Mouse (Mus musculus) brown adipose tissue, adult 24 weeks (tissue): ENCODE measurements around the gene Drc1. TPM values are rescaled to one million over a fixed set of nuclear protein-coding genes. Genes with fewer than 3 reads are reported as not detected.

Source experiments
- polyA plus RNA-seq: library from polyadenylated mRNA; stranded (reverse); fragments of >200 nt; gene quantifications from 2 replicates; pipeline ENCODE4 v1.2.4, GENCODE M21; 2012; ENCODE audit not compliant: missing spikeins, insufficient read depth, insufficient read length

Drc1 gene
- polyA plus RNA-seq, 1 experiment = not detected

Other genes with a start within 250 kb of the Drc1 start
- 5.2 and 8.3 TPM in 2 replicates for gene Tyms, start 207.8 kb upstream of the Drc1 start, polyA plus RNA-seq
- not detected in 2 replicates for gene Garem2, start 176.2 kb upstream of the Drc1 start, polyA plus RNA-seq
- not detected in 2 replicates for gene 3110082J24Rik, start 175.3 kb upstream of the Drc1 start, polyA plus RNA-seq
- 1,889 and 2,102 TPM in 2 replicates for gene Hadha, start 126.2 kb upstream of the Drc1 start, polyA plus RNA-seq
- gene Hadhb, start 126.1 kb upstream of the Drc1 start, polyA plus RNA-seq = 4,023 and 4,386 TPM in 2 replicates
- not detected in 2 replicates for gene Adgrf3, start 75.7 kb upstream of the Drc1 start, polyA plus RNA-seq
- 10.4 and 12.5 TPM in 2 replicates for gene Selenoi, start 48.8 kb upstream of the Drc1 start, polyA plus RNA-seq
- gene Otof, start 180.5 kb downstream of the Drc1 start, polyA plus RNA-seq = not detected in 2 replicates
- not detected in 2 replicates for gene 1700001C02Rik, start 184.7 kb downstream of the Drc1 start, polyA plus RNA-seq